Mouse (Mus musculus): ENCODE measurements around the gene Stim1.

DNA sequence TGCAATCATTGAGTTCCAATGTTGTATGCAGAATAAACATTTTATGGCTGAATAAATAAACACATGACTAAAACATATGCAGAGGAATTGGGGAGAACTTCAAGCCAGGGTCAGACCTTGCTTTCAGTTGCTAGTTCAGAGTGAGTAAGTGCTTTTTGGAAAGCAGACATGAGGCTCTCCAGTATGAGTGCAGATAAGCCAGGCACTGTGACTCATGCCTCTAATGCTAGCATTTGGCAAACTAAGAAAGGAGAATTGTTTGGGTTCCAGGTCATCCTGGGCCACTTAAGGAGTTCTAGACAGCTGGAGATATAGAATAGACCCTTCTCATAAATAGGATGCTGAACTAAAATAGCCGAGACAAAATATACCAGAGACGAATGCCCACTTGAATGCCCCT lies 216.1 kb downstream of the Stim1 start:
- TF ChIP-seq CTCF (IDR thresholded peaks at IDR 0.05; ENCODE audit: low read depth) (no peak), EP300 (IDR thresholded peaks at IDR 0.05; ENCODE audit: low read depth) (no peak)

Data from liver, postnatal 0 days (tissue).